Mouse (Mus musculus): ENCODE measurements around the gene Izumo4. TPM values are rescaled to one million over a fixed set of nuclear protein-coding genes. Genes with fewer than 3 reads are reported as not detected.

Gene Izumo4
- polyA plus RNA-seq, 1 experiment from 2014 or later, result 4.8 TPM

DNA sequence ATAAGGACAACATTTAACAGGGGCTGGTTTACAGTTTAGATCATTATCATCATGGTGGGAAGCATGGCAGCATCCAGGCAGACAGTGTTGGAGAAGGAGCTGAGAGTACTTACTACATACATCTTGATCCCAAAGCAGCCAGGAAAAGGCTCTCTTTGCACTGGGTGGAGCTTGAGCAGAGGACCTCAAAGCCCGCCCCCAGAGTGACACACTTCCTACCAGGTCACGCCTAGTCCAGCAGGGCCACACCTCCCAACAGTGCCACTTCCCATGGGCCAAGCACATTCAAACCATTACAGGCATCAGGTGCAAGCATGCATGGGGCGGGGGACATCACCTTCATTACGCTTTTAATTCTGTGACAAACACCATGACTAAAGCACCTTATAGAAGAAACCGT is 42.3 kb downstream of the Izumo4 start:
- DNase-seq (ENCODE audit: low spot score), result no peak
- Histone ChIP-seq H3K4me1 (ENCODE audit: control insufficient read depth, insufficient read depth, low read length) (peaks cover 6% of the 10 kb centered on the region; the same call in 1 of the 2 replicates), H3K9me3 (replicated peaks; ENCODE audit: control insufficient read depth, low read length) (no peaks in the 10 kb centered on the region), H3K4me3 (ENCODE audit: low read depth, low read length) (no peak overlapping the region), H3K27ac (replicated peaks; ENCODE audit: low read depth, low read length) (no peak overlapping the region), H3K36me3 (replicated peaks; ENCODE audit: control insufficient read depth, insufficient read depth, low read depth, low read length) (no peaks in the 10 kb centered on the region), H3K9ac (replicated peaks; ENCODE audit: low read length) (no peak overlapping the region), H3K4me2 (ENCODE audit: low read depth, low read length) (no peak overlapping the region), H3K27me3 (ENCODE audit: control insufficient read depth, insufficient read depth, low read length) (no peaks in the 10 kb centered on the region)
- no peak for ATAC-seq (replicated peaks; ENCODE audit: insufficient number of reproducible peaks, low FRiP score, low TSS enrichment, low read depth)
- WGBS, result 41% methylated on average over 5 of the region's 5 CpGs

DNA sequence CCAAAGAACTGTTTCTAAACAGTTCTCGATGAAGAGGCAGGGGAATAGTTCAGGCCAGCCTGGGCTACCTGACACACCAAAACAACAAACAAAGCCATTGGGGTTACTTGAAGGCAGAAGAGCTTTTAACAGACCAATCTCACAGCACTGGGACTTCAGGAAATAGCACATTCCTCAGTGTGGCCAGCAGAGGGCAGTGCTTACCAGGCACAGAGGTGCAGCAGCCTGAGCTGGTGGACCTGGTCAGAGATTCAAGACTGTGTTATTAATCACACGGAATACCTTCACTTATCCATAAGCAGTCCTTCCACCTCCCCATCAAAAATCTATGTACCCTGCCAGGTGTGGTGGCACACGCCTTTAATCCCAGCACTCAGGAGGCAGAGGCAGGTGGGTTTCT is 45.4 kb downstream of the Izumo4 start:
- no peaks in the 10 kb centered on the region for H3K9me3 ChIP-seq (replicated peaks; ENCODE audit: control insufficient read depth, low read length)
- H3K9ac ChIP-seq (replicated peaks; ENCODE audit: low read length), result no peak overlapping the region
- no peak overlapping the region for H3K27ac ChIP-seq (replicated peaks; ENCODE audit: low read depth, low read length)
- 19% methylated on average over 3 of the region's 3 CpGs for WGBS
- ATAC-seq (replicated peaks; ENCODE audit: insufficient number of reproducible peaks, low FRiP score, low TSS enrichment, low read depth), result no peak
- no peaks in the 10 kb centered on the region for H3K27me3 ChIP-seq (ENCODE audit: control insufficient read depth, insufficient read depth, low read length)
- no peak overlapping the region for H3K4me3 ChIP-seq (ENCODE audit: low read depth, low read length)
- DNase-seq (ENCODE audit: low spot score), result peak; percentile 77
- H3K4me1 ChIP-seq (ENCODE audit: control insufficient read depth, insufficient read depth, low read length), result no peaks in the 10 kb centered on the region
- H3K36me3 ChIP-seq (replicated peaks; ENCODE audit: control insufficient read depth, insufficient read depth, low read depth, low read length), result no peaks in the 10 kb centered on the region
- H3K4me2 ChIP-seq (ENCODE audit: low read depth, low read length), result no peak overlapping the region

DNA sequence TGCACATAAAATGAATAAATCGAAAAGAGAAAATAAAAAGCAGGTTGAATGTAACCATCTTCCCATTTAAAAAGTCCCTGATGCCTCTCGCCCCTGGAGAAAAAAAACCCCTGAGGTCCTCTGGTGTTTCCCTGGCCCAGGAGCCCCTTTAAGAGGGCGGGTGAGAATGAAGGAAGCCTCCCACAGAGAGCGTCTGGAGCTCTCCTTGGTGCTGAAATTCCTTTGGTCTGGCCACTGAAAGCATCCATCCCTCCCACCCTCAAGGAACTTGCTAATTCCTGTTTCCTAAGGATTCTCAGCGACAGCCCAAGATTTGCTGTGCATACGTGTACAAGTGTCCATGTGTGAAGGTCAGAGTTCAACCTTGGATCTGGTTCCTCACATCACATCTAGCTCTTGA is 46.6 kb downstream of the Izumo4 start:
- H3K4me2 ChIP-seq (ENCODE audit: low read depth, low read length), result no peak overlapping the region
- H3K9me3 ChIP-seq (replicated peaks; ENCODE audit: control insufficient read depth, low read length), result no peaks in the 10 kb centered on the region
- no peaks in the 10 kb centered on the region for H3K27me3 ChIP-seq (ENCODE audit: control insufficient read depth, insufficient read depth, low read length)
- H3K9ac ChIP-seq (replicated peaks; ENCODE audit: low read length), result no peak overlapping the region
- H3K36me3 ChIP-seq (replicated peaks; ENCODE audit: control insufficient read depth, insufficient read depth, low read depth, low read length), result no peaks in the 10 kb centered on the region
- no peak overlapping the region for H3K27ac ChIP-seq (replicated peaks; ENCODE audit: low read depth, low read length)
- no peak for ATAC-seq (replicated peaks; ENCODE audit: insufficient number of reproducible peaks, low FRiP score, low TSS enrichment, low read depth)
- DNase-seq (ENCODE audit: low spot score), result peak; percentile 92
- 10% methylated on average over 6 of the region's 6 CpGs for WGBS
- H3K4me1 ChIP-seq (ENCODE audit: control insufficient read depth, insufficient read depth, low read length), result no peaks in the 10 kb centered on the region
- H3K4me3 ChIP-seq (ENCODE audit: low read depth, low read length), result no peak overlapping the region

DNA sequence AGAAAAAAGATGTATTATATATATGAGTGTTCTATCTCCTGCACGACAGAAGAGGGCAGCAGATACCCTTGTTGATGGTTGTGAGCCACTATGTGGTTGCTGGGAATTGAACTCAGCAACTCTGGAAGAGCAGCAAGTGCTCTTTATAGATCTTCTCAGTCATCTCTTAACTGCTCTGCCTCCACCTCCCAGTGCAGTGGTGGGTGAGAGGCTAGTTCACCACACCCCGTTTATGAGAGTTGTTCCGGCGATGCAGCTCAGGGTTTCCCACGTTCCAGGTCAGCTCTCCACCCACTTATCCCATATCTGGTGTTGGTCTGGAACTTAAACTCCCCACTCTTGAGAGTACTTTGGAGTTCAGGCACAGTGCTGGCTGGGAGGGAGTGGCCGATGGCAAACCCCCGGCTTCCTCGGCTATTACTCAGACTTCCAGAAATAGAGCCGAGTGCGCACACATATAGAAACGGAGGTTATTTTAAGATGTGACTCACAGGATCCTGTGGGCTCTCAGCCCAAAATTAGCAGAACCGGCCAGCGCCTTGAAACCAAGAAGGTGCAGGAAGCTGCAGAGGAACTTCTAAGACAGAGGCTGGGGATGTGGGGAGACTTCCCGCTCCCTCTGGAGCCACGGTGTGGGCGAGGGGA is 49.3 kb downstream of the Izumo4 start:
- peaks cover 3% of the 10 kb centered on the region; the same call in 1 of the 2 replicates for H3K4me1 ChIP-seq (ENCODE audit: control insufficient read depth, insufficient read depth, low read length)
- no peak overlapping the region for H3K27ac ChIP-seq (replicated peaks; ENCODE audit: low read depth, low read length)
- no peak overlapping the region for H3K9ac ChIP-seq (replicated peaks; ENCODE audit: low read length)
- peak overlapping the region; percentile 36; the same call in 1 of the 2 replicates for H3K4me2 ChIP-seq (ENCODE audit: low read depth, low read length)
- DNase-seq (ENCODE audit: low spot score), result no peak
- WGBS, result 18% methylated on average over 16 of the region's 16 CpGs
- H3K36me3 ChIP-seq (replicated peaks; ENCODE audit: control insufficient read depth, insufficient read depth, low read depth, low read length), result no peaks in the 10 kb centered on the region
- H3K9me3 ChIP-seq (replicated peaks; ENCODE audit: control insufficient read depth, low read length), result no peaks in the 10 kb centered on the region
- no peaks in the 10 kb centered on the region for H3K27me3 ChIP-seq (ENCODE audit: control insufficient read depth, insufficient read depth, low read length)
- no peak for ATAC-seq (replicated peaks; ENCODE audit: insufficient number of reproducible peaks, low FRiP score, low TSS enrichment, low read depth)
- H3K4me3 ChIP-seq (ENCODE audit: low read depth, low read length), result no peak overlapping the region

DNA sequence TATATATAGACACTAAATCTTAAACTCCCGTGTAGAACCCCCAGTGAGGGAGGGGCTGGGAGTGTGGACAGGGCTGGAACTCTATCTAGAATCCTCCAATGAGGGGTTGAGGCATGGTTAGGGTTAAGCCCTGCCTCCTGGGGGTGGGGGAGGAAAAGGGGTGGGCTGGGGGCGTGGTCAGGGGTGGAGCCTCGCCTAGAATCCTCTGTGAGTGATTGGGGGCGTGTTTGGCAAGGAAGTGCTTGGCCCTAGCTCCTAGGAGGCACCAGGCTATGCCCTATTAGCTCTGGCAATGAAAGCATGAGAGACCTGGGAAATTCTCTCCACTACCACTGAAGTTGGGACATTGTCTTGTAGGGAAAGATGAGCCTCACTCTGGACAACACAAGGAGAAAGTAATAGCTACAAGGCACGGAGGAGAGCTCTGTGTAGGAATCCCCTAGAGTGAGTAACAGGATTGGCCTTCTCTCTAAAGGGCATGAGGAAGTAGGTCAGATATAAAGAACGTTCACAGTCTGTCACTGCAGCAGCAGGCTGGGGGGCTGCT is 50.2 kb downstream of the Izumo4 start:
- 5% methylated on average over 6 of the region's 6 CpGs for WGBS
- Histone ChIP-seq H3K4me1 (ENCODE audit: control insufficient read depth, insufficient read depth, low read length) (peaks cover 7% of the 10 kb centered on the region), H3K36me3 (replicated peaks; ENCODE audit: control insufficient read depth, insufficient read depth, low read depth, low read length) (no peaks in the 10 kb centered on the region), H3K9me3 (replicated peaks; ENCODE audit: control insufficient read depth, low read length) (no peaks in the 10 kb centered on the region), H3K27ac (replicated peaks; ENCODE audit: low read depth, low read length) (no peak overlapping the region), H3K4me2 (ENCODE audit: low read depth, low read length) (peak overlapping the region; percentile 36), H3K4me3 (ENCODE audit: low read depth, low read length) (no peak overlapping the region), H3K9ac (replicated peaks; ENCODE audit: low read length) (no peak overlapping the region), H3K27me3 (ENCODE audit: control insufficient read depth, insufficient read depth, low read length) (no peaks in the 10 kb centered on the region)
- peak; percentile 85 for DNase-seq (ENCODE audit: low spot score)
- peak; percentile 51 for ATAC-seq (replicated peaks; ENCODE audit: insufficient number of reproducible peaks, low FRiP score, low TSS enrichment, low read depth)

DNA sequence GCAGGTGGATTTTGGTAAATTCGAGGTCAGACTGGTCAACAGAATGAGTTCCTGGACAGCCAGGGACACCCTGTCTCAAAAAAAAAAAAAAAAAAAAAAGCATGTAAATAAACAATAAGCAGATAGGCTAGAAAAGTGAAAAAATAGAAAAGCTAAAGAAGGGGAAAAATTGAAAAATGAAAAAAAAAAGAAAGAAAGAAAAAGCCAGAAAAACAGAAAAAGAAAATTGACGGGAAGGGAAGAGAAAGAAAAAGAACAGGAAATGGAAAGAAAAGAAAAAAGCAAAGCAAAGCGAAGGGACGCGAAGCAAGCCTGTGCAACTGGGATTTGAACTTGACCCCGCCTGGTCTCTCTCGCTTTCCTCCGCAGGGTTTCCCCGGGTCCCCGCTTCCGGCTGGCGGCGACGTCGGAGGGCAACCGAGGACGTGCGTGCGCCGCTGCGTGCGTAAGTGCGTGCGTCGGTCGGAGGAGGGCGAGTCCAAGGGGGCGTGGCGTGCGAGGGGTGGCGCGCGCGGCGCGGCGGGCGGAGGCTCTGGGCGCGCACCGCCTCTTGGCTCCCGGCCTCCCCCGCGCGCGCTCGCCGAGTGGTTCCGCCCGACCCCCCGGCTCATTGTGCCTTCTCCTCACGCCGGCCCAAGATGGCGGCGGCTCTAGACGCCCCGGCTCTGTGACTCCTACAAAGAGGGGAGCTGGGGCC is 52.8 kb downstream of the Izumo4 start, which contains the start of gene Dot1l:
TSS of gene Dot1l (plus strand) at position 613 of the 697 bp plus-strand sequence.
- H3K9ac ChIP-seq (replicated peaks; ENCODE audit: low read length), result peak within 1 kb of the TSS; percentile 90
- peak within 1 kb of the TSS; percentile 79 for H3K4me3 ChIP-seq (ENCODE audit: low read depth, low read length)
- no peaks in the 10 kb centered on the region for H3K36me3 ChIP-seq (replicated peaks; ENCODE audit: control insufficient read depth, insufficient read depth, low read depth, low read length)
- peak; percentile 82 for ATAC-seq (replicated peaks; ENCODE audit: insufficient number of reproducible peaks, low FRiP score, low TSS enrichment, low read depth)
- peaks cover 12% of the 10 kb centered on the region for H3K4me1 ChIP-seq (ENCODE audit: control insufficient read depth, insufficient read depth, low read length)
- peak; percentile 98 for DNase-seq (ENCODE audit: low spot score)
- no peaks in the 10 kb centered on the region for H3K27me3 ChIP-seq (ENCODE audit: control insufficient read depth, insufficient read depth, low read length)
- H3K9me3 ChIP-seq (replicated peaks; ENCODE audit: control insufficient read depth, low read length), result no peaks in the 10 kb centered on the region
- peak within 1 kb of the TSS; percentile 44; the same call in 1 of the 2 replicates for H3K27ac ChIP-seq (replicated peaks; ENCODE audit: low read depth, low read length)
- 1% methylated on average over 51 of the region's 57 CpGs for WGBS
- H3K4me2 ChIP-seq (ENCODE audit: low read depth, low read length), result peak within 1 kb of the TSS; percentile 65

Other genes starting within 250 kb of the Izumo4 start
- 0.22 and 0.43 TPM in 2 replicates for gene Onecut3, start 207.3 kb upstream of the Izumo4 start, polyA plus RNA-seq (2014; fragmentation: Nextera tagmentation; extraction: Ambion mirVana)
- 0.28 and 0.36 TPM in 2 replicates for gene Atp8b3, start 163.1 kb upstream of the Izumo4 start, polyA plus RNA-seq (2014; fragmentation: Nextera tagmentation; extraction: Ambion mirVana)
- gene Rexo1, start 140.6 kb upstream of the Izumo4 start, polyA plus RNA-seq (2014; fragmentation: Nextera tagmentation; extraction: Ambion mirVana), result 17.1 and 20.6 TPM in 2 replicates
- gene Klf16, start 124.9 kb upstream of the Izumo4 start, polyA plus RNA-seq (2014; fragmentation: Nextera tagmentation; extraction: Ambion mirVana), result 4.5 and 5.5 TPM in 2 replicates
- 94.8 and 111 TPM in 2 replicates for gene Abhd17a, start 111.8 kb upstream of the Izumo4 start, polyA plus RNA-seq (2014; fragmentation: Nextera tagmentation; extraction: Ambion mirVana)
- 62.4 and 64.9 TPM in 2 replicates for gene Scamp4, start 99.3 kb upstream of the Izumo4 start, polyA plus RNA-seq (2014; fragmentation: Nextera tagmentation; extraction: Ambion mirVana)
- gene Adat3, start 99.3 kb upstream of the Izumo4 start, polyA plus RNA-seq (2014; fragmentation: Nextera tagmentation; extraction: Ambion mirVana), result 5.7 and 5.8 TPM in 2 replicates
- gene Gm49322, start 96.2 kb upstream of the Izumo4 start, polyA plus RNA-seq (2014; fragmentation: Nextera tagmentation; extraction: Ambion mirVana), result 1.4 and 1.5 TPM in 2 replicates
- 93.4 and 97.9 TPM in 2 replicates for gene Csnk1g2, start 79.3 kb upstream of the Izumo4 start, polyA plus RNA-seq (2014; fragmentation: Nextera tagmentation; extraction: Ambion mirVana)
- 53.5 and 56.3 TPM in 2 replicates for gene Btbd2, start 45.1 kb upstream of the Izumo4 start, polyA plus RNA-seq (2014; fragmentation: Nextera tagmentation; extraction: Ambion mirVana)
- 63.7 and 67.0 TPM in 2 replicates for gene Mknk2, start 24.1 kb upstream of the Izumo4 start, polyA plus RNA-seq (2014; fragmentation: Nextera tagmentation; extraction: Ambion mirVana)
- gene Mob3a, start 207 bp upstream of the Izumo4 start, polyA plus RNA-seq (2014; fragmentation: Nextera tagmentation; extraction: Ambion mirVana), result 42.3 and 45.0 TPM in 2 replicates
- 57.6 and 61.0 TPM in 2 replicates for gene Ap3d1, start 40.1 kb downstream of the Izumo4 start, polyA plus RNA-seq (2014; fragmentation: Nextera tagmentation; extraction: Ambion mirVana)
- 13.8 and 16.6 TPM in 2 replicates for gene Dot1l, start 53.0 kb downstream of the Izumo4 start, polyA plus RNA-seq (2014; fragmentation: Nextera tagmentation; extraction: Ambion mirVana)
- 92.6 and 93.9 TPM in 2 replicates for gene Sf3a2, start 96.0 kb downstream of the Izumo4 start, polyA plus RNA-seq (2014; fragmentation: Nextera tagmentation; extraction: Ambion mirVana)
- gene Plekhj1, start 96.4 kb downstream of the Izumo4 start, polyA plus RNA-seq (2014; fragmentation: Nextera tagmentation; extraction: Ambion mirVana), result 119 and 137 TPM in 2 replicates
- not detected in 2 replicates for gene Amh, start 103.1 kb downstream of the Izumo4 start, polyA plus RNA-seq (2014; fragmentation: Nextera tagmentation; extraction: Ambion mirVana)
- 0.60 and 1.2 TPM in 2 replicates for gene Jsrp1, start 111.3 kb downstream of the Izumo4 start, polyA plus RNA-seq (2014; fragmentation: Nextera tagmentation; extraction: Ambion mirVana)
- gene Oaz1, start 124.5 kb downstream of the Izumo4 start, polyA plus RNA-seq (2014; fragmentation: Nextera tagmentation; extraction: Ambion mirVana), result 1,818 and 1,942 TPM in 2 replicates
- gene Lingo3, start 141.9 kb downstream of the Izumo4 start, polyA plus RNA-seq (2014; fragmentation: Nextera tagmentation; extraction: Ambion mirVana), result 0.49 and 0.67 TPM in 2 replicates
- 282 and 329 TPM in 2 replicates for gene Lsm7, start 153.0 kb downstream of the Izumo4 start, polyA plus RNA-seq (2014; fragmentation: Nextera tagmentation; extraction: Ambion mirVana)
- gene Sppl2b, start 153.1 kb downstream of the Izumo4 start, polyA plus RNA-seq (2014; fragmentation: Nextera tagmentation; extraction: Ambion mirVana), result 17.1 and 19.7 TPM in 2 replicates
- gene Tmprss9, start 169.7 kb downstream of the Izumo4 start, polyA plus RNA-seq (2014; fragmentation: Nextera tagmentation; extraction: Ambion mirVana), result 0.06 TPM in 2 replicates
- 266 and 347 TPM in 2 replicates for gene Timm13, start 198.8 kb downstream of the Izumo4 start, polyA plus RNA-seq (2014; fragmentation: Nextera tagmentation; extraction: Ambion mirVana)
- 18.4 and 19.4 TPM in 2 replicates for gene Lmnb2, start 216.1 kb downstream of the Izumo4 start, polyA plus RNA-seq (2014; fragmentation: Nextera tagmentation; extraction: Ambion mirVana)
- 9.9 and 11.6 TPM in 2 replicates for gene Gadd45b, start 227.9 kb downstream of the Izumo4 start, polyA plus RNA-seq (2014; fragmentation: Nextera tagmentation; extraction: Ambion mirVana)

Measured in embryonic facial prominence, embryonic 11.5 days (tissue).